Mouse (Mus musculus) testis, adult 2 months (tissue): Measurements from ENCODE around the gene Ezr.

ENCODE experiments used
- CTCF ChIP-seq: fragments of 200-500 bp; IDR thresholded peaks from 2 replicates; pipeline ENCODE4 v1.5.1; 2012; ENCODE audit warnings: low read depth, mild to moderate bottlenecking, inconsistent platforms, low read length, moderate library complexity; ENCODE audit not compliant: control insufficient read depth, insufficient read depth, insufficient replicate concordance
- POLR2A ChIP-seq: fragments of 200-500 bp; IDR thresholded peaks from 2 replicates; pipeline ENCODE4 v1.6.1; 2012; ENCODE audit warnings: low read depth, mild to moderate bottlenecking, inconsistent platforms, low read length, moderate library complexity; ENCODE audit not compliant: control insufficient read depth

GRCm38 (mm10) chr17:6759717-6760292 lies 22.8 kb downstream of the Ezr start:
- TF ChIP-seq CTCF (no peak), POLR2A (no peak)
